Mouse (Mus musculus) limb, embryonic 13.5 days (tissue): ENCODE data around the gene Ccdc167. TPM values are rescaled to one million over a fixed set of nuclear protein-coding genes. Genes with fewer than 3 reads are reported as not detected.

Experiments
- ATAC-seq: fragments of 200-750 bp; cut with Nextera tagmentation; 2 replicates; pipeline ENCODE4 v1.8.0; 2017; ENCODE audit warnings: low read depth, moderate number of reproducible peaks, moderate TSS enrichment; ENCODE audit not compliant: low FRiP score
- H3K27ac ChIP-seq: fragments of 300-500 bp; sonication (generic); 2 replicates; pipeline ENCODE4 v1.5.1; 2015; ENCODE audit warnings: inconsistent platforms, mild to moderate bottlenecking, moderate library complexity
- H3K27me3 ChIP-seq: fragments of 300-500 bp; sonication (generic); 2 replicates; pipeline ENCODE4 v1.6.1; 2015; ENCODE audit warnings: mild to moderate bottlenecking, inconsistent platforms
- H3K36me3 ChIP-seq: fragments of 300-500 bp; sonication (generic); 2 replicates; pipeline ENCODE4 v1.6.1; 2015; ENCODE audit warnings: inconsistent platforms, mild to moderate bottlenecking, moderate library complexity
- H3K4me1 ChIP-seq: fragments of 300-500 bp; sonication (generic); 2 replicates; pipeline ENCODE4 v1.6.1; 2015; ENCODE audit warnings: inconsistent platforms
- H3K4me2 ChIP-seq: fragments of 300-500 bp; sonication (generic); replicated peaks from 2 replicates; pipeline ENCODE4 v1.6.1; 2015; ENCODE audit warnings: inconsistent platforms, mild to moderate bottlenecking, moderate library complexity
- H3K4me3 ChIP-seq: fragments of 300-500 bp; sonication (generic); 2 replicates; pipeline ENCODE4 v1.5.1; 2015; ENCODE audit warnings: moderate library complexity, mild to moderate bottlenecking, inconsistent platforms
- H3K9ac ChIP-seq: fragments of 300-500 bp; sonication (generic); 2 replicates; pipeline ENCODE4 v1.6.1; 2015; ENCODE audit warnings: mild to moderate bottlenecking, inconsistent platforms
- H3K9me3 ChIP-seq: fragments of 300-500 bp; sonication (generic); 2 replicates; pipeline ENCODE4 v1.6.1; 2016; ENCODE audit warnings: inconsistent platforms
- WGBS: fragments of 180-500 bp; shearing (Covaris S2); methylation state at CpG from one replicate; pipeline ENCODE4 v1.1.7; 2015; 5-methylcytosine and 5-hydroxymethylcytosine counted together
- polyA plus RNA-seq: library from polyadenylated mRNA; unstranded; fragments of >200 nt; fragmentation: Nextera tagmentation; extraction: Ambion mirVana; gene quantifications from 2 replicates; pipeline ENCODE4 v1.2.1, GENCODE M21; 2015

Gene Ccdc167
- polyA plus RNA-seq, 1 experiment from 2014 or later = 14.4 TPM

DNA sequence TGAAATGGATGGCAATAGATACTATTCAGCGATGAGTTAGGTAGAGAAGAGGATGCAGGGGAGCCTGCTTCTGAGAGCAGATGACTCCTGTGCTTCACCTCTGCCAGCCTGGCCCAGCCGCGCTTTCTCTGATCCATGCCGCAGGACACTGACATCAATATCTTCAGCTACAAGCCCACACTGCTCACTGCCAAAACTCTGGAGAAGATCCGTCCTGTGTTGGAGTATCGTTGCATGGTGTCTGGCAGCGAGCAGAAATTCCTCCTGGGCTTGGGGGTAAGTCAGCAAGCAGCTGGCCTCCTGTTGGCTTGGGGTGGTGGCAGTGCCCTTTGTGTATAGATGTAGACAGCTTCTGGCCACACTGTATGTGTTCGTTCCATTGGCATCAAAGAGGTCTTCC is 19.9 kb downstream of the Ccdc167 start:
- ATAC-seq = no peak
- 96% methylated on average over 8 of the region's 8 CpGs for WGBS
- H3K27me3 ChIP-seq = no peaks in the 10 kb centered on the region
- peaks cover 91% of the 10 kb centered on the region for H3K36me3 ChIP-seq
- H3K4me3 ChIP-seq = no peak overlapping the region
- no peak overlapping the region for H3K9ac ChIP-seq
- no peaks in the 10 kb centered on the region for H3K9me3 ChIP-seq
- H3K27ac ChIP-seq = no peak overlapping the region
- no peaks in the 10 kb centered on the region for H3K4me1 ChIP-seq
- no peak overlapping the region for H3K4me2 ChIP-seq

GRCm38 (mm10) chr17:29694516-29694915 is 22.3 kb downstream of the Ccdc167 start:
- Histone ChIP-seq H3K4me2 (no peak overlapping the region), H3K36me3 (peaks cover 91% of the 10 kb centered on the region), H3K27me3 (no peaks in the 10 kb centered on the region), H3K9ac (no peak overlapping the region), H3K4me1 (no peaks in the 10 kb centered on the region), H3K4me3 (no peak overlapping the region), H3K27ac (no peak overlapping the region), H3K9me3 (no peaks in the 10 kb centered on the region)
- WGBS = 84% methylated on average over 4 of the region's 4 CpGs
- ATAC-seq = no peak

GRCm38 (mm10) chr17:29693571-29693970 is 23.3 kb downstream of the Ccdc167 start:
- H3K4me1 ChIP-seq = no peaks in the 10 kb centered on the region
- no peaks in the 10 kb centered on the region for H3K9me3 ChIP-seq
- no peak overlapping the region for H3K9ac ChIP-seq
- no peak overlapping the region for H3K27ac ChIP-seq
- no peak for ATAC-seq
- H3K27me3 ChIP-seq = no peaks in the 10 kb centered on the region
- peaks cover 87% of the 10 kb centered on the region for H3K36me3 ChIP-seq
- H3K4me3 ChIP-seq = no peak overlapping the region
- no peak overlapping the region for H3K4me2 ChIP-seq
- 76% methylated on average over 2 of the region's 2 CpGs for WGBS

GRCm38 (mm10) chr17:29692827-29693226 is 24.0 kb downstream of the Ccdc167 start:
- whole genome bisulfite sequencing = 95% methylated on average over 2 of the region's 2 CpGs
- H3K9ac ChIP-seq = no peak overlapping the region
- H3K4me2 ChIP-seq = no peak overlapping the region
- no peak overlapping the region for H3K4me3 ChIP-seq
- H3K27me3 ChIP-seq = no peaks in the 10 kb centered on the region
- no peak overlapping the region for H3K27ac ChIP-seq
- no peak for ATAC-seq
- H3K36me3 ChIP-seq = peaks cover 87% of the 10 kb centered on the region
- no peaks in the 10 kb centered on the region for H3K4me1 ChIP-seq
- H3K9me3 ChIP-seq = no peaks in the 10 kb centered on the region

DNA sequence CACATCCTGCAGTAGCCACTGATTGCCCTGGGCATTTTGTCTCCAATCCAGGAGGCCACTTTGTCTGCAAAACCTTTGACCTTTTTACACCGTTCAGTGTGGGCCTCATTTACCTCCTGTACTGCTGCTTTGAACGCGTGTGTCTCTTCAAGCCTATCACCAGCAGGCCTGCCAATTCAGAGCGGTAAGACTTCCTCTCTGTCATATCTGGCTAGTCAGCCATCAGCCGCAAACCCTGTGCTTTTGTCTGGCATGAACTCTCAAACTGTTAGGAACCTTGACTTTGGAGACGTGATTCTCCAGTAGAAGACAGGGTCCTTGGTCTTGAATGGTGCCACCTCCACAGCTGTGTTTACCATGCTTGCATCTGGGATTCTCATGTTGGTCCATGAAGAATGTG is 26.6 kb downstream of the Ccdc167 start:
- WGBS = 78% methylated on average over 6 of the region's 6 CpGs
- no peak for ATAC-seq

GRCm38 (mm10) chr17:29688610-29689009 is 28.2 kb downstream of the Ccdc167 start:
- WGBS = 94% methylated on average over 10 of the region's 10 CpGs
- Histone ChIP-seq H3K36me3 (peaks cover 89% of the 10 kb centered on the region), H3K9ac (no peak overlapping the region), H3K9me3 (no peaks in the 10 kb centered on the region), H3K4me3 (no peak overlapping the region), H3K27ac (no peak overlapping the region), H3K27me3 (no peaks in the 10 kb centered on the region), H3K4me1 (no peaks in the 10 kb centered on the region), H3K4me2 (no peak overlapping the region)
- ATAC-seq = no peak

More for the DNA sequence above, 26.6 kb downstream of the Ccdc167 start:
- no peak overlapping the region for H3K4me3 ChIP-seq
- no peaks in the 10 kb centered on the region for H3K9me3 ChIP-seq
- H3K27me3 ChIP-seq = no peaks in the 10 kb centered on the region
- no peaks in the 10 kb centered on the region for H3K4me1 ChIP-seq
- H3K9ac ChIP-seq = no peak overlapping the region
- peaks cover 89% of the 10 kb centered on the region for H3K36me3 ChIP-seq
- no peak overlapping the region for H3K4me2 ChIP-seq
- no peak overlapping the region for H3K27ac ChIP-seq

DNA sequence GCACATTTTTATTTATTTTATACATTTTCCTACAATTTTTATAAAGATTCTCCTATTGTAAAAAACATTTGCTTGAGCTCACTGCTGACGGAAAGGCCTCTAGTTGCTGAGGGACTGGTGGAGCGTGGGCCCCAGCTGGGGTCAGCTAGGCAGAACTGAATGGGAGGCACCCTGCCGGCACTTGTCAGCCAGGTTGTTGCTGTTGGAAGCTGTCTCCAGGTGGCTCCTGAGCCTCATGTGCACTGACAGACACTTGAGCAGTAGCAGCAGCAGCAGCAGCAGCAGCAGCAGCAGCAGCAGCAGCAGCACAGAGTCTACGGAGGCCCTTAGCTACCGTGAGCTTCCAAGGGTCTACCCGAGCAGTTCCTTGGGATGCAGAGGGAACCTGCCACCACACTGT is 29.5 kb downstream of the Ccdc167 start:
- WGBS = 90% methylated on average over 6 of the region's 6 CpGs
- no peak for ATAC-seq
- Histone ChIP-seq H3K4me2 (no peak overlapping the region), H3K4me1 (no peaks in the 10 kb centered on the region), H3K27me3 (no peaks in the 10 kb centered on the region), H3K9ac (no peak overlapping the region), H3K36me3 (peaks cover 92% of the 10 kb centered on the region), H3K27ac (no peak overlapping the region), H3K4me3 (no peak overlapping the region), H3K9me3 (no peaks in the 10 kb centered on the region)

DNA sequence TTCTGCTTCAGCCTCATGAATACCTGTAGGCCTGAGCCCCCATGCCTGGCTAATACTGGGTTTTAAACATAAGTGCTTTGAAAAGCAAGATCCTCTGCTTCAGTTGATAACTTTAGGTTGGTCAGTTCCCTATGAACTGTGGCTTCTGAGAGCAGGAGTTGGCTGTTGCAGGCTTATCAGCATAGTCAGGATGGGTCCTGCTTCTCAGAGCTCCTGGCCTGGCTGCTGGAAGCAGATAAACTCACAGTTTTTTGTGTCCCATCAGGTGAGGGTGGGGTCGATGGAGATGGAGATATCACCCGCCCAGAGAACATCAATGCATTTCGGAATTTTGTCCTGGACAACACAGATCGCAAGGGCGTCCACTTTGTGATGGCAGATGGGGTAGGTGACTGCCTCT is 30.1 kb downstream of the Ccdc167 start:
- H3K9ac ChIP-seq = no peak overlapping the region
- no peaks in the 10 kb centered on the region for H3K9me3 ChIP-seq
- H3K27ac ChIP-seq = no peak overlapping the region
- WGBS = 93% methylated on average over 5 of the region's 5 CpGs
- H3K4me2 ChIP-seq = no peak overlapping the region
- no peaks in the 10 kb centered on the region for H3K27me3 ChIP-seq
- no peak overlapping the region for H3K4me3 ChIP-seq
- H3K36me3 ChIP-seq = peaks cover 96% of the 10 kb centered on the region
- ATAC-seq = no peak
- H3K4me1 ChIP-seq = no peaks in the 10 kb centered on the region

DNA sequence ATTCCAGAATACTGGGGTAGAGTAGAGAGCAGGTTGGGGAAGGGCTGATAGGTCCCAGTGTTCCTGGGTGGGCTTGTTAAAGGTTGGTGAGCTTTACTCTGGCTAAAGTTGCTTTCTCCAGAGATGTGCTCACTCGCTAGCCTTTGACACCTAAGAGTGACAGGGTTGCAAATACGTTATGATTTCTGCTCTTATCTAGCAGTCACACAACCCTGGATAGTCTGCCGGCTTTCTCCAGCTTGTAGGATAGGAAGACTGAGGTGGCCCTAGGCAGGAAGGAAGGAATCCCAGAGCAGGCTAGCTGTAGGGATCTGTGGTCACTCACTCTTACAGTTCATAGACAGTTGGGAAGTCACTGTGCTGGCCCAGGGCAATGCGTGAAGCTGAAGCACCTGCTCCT is 32.6 kb downstream of the Ccdc167 start:
- WGBS = 92% methylated on average over 4 of the region's 4 CpGs
- Histone ChIP-seq H3K27me3 (no peaks in the 10 kb centered on the region), H3K36me3 (peaks cover 96% of the 10 kb centered on the region), H3K4me2 (no peak overlapping the region), H3K9ac (no peak overlapping the region), H3K9me3 (no peaks in the 10 kb centered on the region), H3K27ac (no peak overlapping the region), H3K4me3 (no peak overlapping the region), H3K4me1 (no peaks in the 10 kb centered on the region)
- no peak for ATAC-seq

- Histone ChIP-seq H3K36me3 (peaks cover 98% of the 10 kb centered on the region), H3K4me3 (no peak overlapping the region), H3K4me2 (no peak overlapping the region), H3K27ac (no peak overlapping the region), H3K27me3 (no peaks in the 10 kb centered on the region), H3K9ac (no peak overlapping the region), H3K9me3 (no peaks in the 10 kb centered on the region), H3K4me1 (no peaks in the 10 kb centered on the region)
- ATAC-seq = no peak
- 86% methylated on average over 2 of the region's 2 CpGs for WGBS
These were observed 33.7 kb downstream of the Ccdc167 start for GRCm38 (mm10) chr17:29683127-29683526.

GRCm38 (mm10) chr17:29682261-29682660 is 34.6 kb downstream of the Ccdc167 start:
- H3K36me3 ChIP-seq = peaks cover 98% of the 10 kb centered on the region
- WGBS = 87% methylated on average over 7 of the region's 7 CpGs

DNA sequence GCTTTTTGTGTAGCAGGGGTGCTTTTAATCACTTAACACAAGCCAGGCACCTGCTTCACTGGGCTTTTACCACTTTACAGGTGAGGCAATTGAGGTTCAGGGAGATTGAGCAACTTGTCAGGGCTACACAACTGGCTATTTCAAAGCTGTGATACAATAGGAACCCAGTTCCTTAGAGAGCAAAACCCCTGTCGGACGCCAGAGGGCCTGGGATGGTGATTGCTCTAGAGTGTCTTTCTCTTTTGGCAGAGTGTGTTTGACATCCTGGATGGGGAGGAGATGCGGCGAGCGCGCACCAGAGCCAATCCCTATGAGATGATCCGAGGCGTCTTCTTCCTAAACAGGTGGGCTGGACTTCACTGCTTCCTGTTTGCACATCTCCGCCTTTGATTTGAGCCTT is 35.2 kb downstream of the Ccdc167 start:
- Histone ChIP-seq H3K27me3 (no peaks in the 10 kb centered on the region), H3K4me3 (no peak overlapping the region), H3K9me3 (no peaks in the 10 kb centered on the region), H3K4me1 (no peaks in the 10 kb centered on the region), H3K27ac (no peak overlapping the region), H3K4me2 (no peak overlapping the region), H3K9ac (no peak overlapping the region), H3K36me3 (peaks cover 98% of the 10 kb centered on the region)
- WGBS = 95% methylated on average over 9 of the region's 9 CpGs
- ATAC-seq = no peak

More at GRCm38 (mm10) chr17:29682261-29682660, 34.6 kb downstream of the Ccdc167 start:
- no peak overlapping the region for H3K4me3 ChIP-seq
- H3K4me2 ChIP-seq = no peak overlapping the region
- no peak overlapping the region for H3K9ac ChIP-seq
- H3K9me3 ChIP-seq = no peaks in the 10 kb centered on the region
- no peaks in the 10 kb centered on the region for H3K27me3 ChIP-seq
- no peaks in the 10 kb centered on the region for H3K4me1 ChIP-seq
- no peak for ATAC-seq
- no peak overlapping the region for H3K27ac ChIP-seq

- H3K27ac ChIP-seq = no peak overlapping the region
- no peak overlapping the region for H3K9ac ChIP-seq
- peaks cover 98% of the 10 kb centered on the region for H3K36me3 ChIP-seq
- no peak for ATAC-seq
- H3K27me3 ChIP-seq = no peaks in the 10 kb centered on the region
- no peak overlapping the region for H3K4me2 ChIP-seq
- 87% methylated on average over 2 of the region's 2 CpGs for WGBS
- H3K9me3 ChIP-seq = no peaks in the 10 kb centered on the region
- H3K4me3 ChIP-seq = no peak overlapping the region
- no peaks in the 10 kb centered on the region for H3K4me1 ChIP-seq
These were observed 35.9 kb downstream of the Ccdc167 start for GRCm38 (mm10) chr17:29680921-29681320.
